Mouse (Mus musculus): Measurements from ENCODE around the gene Lnpep. TPM values are rescaled to one million over a fixed set of nuclear protein-coding genes. Genes with fewer than 3 reads are reported as not detected.
"Not testable (repeated sequence)": the region's sequence is repeated elsewhere in the genome, so short reads cannot be mapped to it uniquely, and the experiment has no call there.

The Lnpep gene
- total RNA-seq, 2 experiments from 2014 or later = 93.4 to 111 TPM

- DNase-seq (ENCODE audit: low spot score in 2 of 2) = no peak
These were observed 128.1 kb downstream of the Lnpep start for GRCm38 (mm10) chr17:17496730-17497129.

DNA sequence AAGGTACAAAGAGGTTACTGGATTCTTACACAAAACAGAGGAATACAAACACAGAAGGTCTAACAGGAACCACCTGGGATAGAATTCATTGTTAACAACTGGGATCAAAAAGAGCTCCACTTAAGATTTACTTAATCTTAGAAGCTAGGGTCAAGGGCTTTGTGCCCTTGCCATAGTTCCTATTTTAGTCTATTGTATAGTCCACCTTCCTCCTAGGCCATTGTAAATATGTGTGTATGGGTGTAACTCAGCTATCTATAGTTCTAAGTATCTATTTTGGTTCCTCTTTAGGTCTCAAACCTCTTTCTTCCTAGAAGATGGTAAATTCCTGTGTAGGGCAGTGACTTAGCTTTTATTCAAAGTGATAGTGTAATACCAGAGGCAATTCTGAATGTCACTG lies 128.6 kb downstream of the Lnpep start:
- not testable (repeated sequence) for DNase-seq (ENCODE audit: low spot score in 2 of 2)

DNA sequence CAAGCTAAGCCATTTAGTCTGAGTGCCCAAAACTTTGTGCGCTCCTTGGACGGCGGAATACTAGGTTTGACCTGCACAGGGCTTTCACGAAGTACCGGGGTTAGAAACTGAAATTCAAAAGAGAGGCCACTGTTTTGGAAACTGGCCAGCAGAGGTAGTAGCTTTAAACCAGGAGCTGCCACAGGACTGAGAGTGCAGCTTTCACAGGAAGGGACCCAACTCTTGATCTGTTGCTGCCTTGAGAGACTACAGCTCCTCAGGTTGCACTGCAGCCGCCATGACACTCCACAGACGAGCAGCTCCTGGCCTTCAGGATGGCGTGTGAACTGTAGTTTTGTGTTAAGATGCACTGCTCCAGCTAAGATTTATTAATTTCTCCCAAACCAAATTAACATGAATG lies 132.7 kb downstream of the Lnpep start:
- DNase-seq (ENCODE audit: low spot score in 2 of 2) = no peak

GRCm38 (mm10) chr17:17491622-17492001 lies 133.2 kb downstream of the Lnpep start:
- DNase-seq (ENCODE audit: low spot score in 2 of 2) = no peak

GRCm38 (mm10) chr17:17490820-17491621 lies 133.8 kb downstream of the Lnpep start:
- DNase-seq (ENCODE audit: low spot score in 2 of 2) = no peak

- DNase-seq (ENCODE audit: low spot score in 2 of 2) = no peak
These were observed 139.1 kb downstream of the Lnpep start for GRCm38 (mm10) chr17:17485789-17486188.

Other genes starting within 250 kb of the Lnpep start
- 1 to 10 TPM; 6.9 to 8.2 TPM for gene Lix1, start 222.4 kb downstream of the Lnpep start, total RNA-seq (2021)
- not detected for gene Vmn2r90, start 78.7 kb upstream of the Lnpep start, total RNA-seq (2021)
- 10 to 100 TPM; 50.0 to 52.8 TPM for gene Spaca6, start 202.1 kb upstream of the Lnpep start, total RNA-seq (2021)
- gene Has1, start 230.2 kb upstream of the Lnpep start, total RNA-seq (2021) = under 1 TPM in 1 of 2 experiments, not detected in 1; 0.13 TPM

All from adrenal gland, adult 18-20 months (tissue).